22 mouse cellular contexts compared by ENCODE assay signal in genomic region chr5:144226220-144226619, GRCm38 (mm10). TPM values are rescaled to one million over a fixed set of nuclear protein-coding genes. Genes with fewer than 3 reads are reported as not detected.
"Had no signal": no experiment of that assay in that cellular context is flagged by ENCODE, and none has a peak within 500 bp of the region (broad histone marks: within the 10 kb centered on the region; RNA-seq: fewer than 3 reads in every experiment).

No protein-coding gene starts in this region.

- ATAC-seq: liver, embryonic 12.5 days; lung, postnatal 0 days had no signal

- H3K27me3 ChIP-seq: limb, embryonic 12.5 days; limb, embryonic 15.5 days; liver, embryonic 12.5 days; liver, embryonic 15.5 days; neural tube, embryonic 12.5 days; neural tube, embryonic 15.5 days; stomach, embryonic 15.5 days had no signal

- DNase-seq: kidney, adult 9 months; kidney, postnatal 14 days; kidney, postnatal 4 days; left cerebral cortex, postnatal 4 days; lung, embryonic 14.5 days; lung, postnatal 36 days; midbrain, embryonic 14.5 days; retina, postnatal 1 day; right cerebral cortex, postnatal 25 days; spleen, adult 18-20 months; thymus, adult 18-20 months; thymus, postnatal 36 days had no signal

- H3K4me3 ChIP-seq: limb, embryonic 12.5 days; limb, embryonic 15.5 days; liver, embryonic 12.5 days; liver, embryonic 15.5 days; neural tube, embryonic 12.5 days; neural tube, embryonic 15.5 days; stomach, embryonic 15.5 days had no signal

- H3K9ac ChIP-seq: limb, embryonic 12.5 days; limb, embryonic 15.5 days; liver, embryonic 12.5 days; liver, embryonic 15.5 days; lung, embryonic 14.5 days; neural tube, embryonic 12.5 days; neural tube, embryonic 15.5 days; stomach, embryonic 15.5 days had no signal

- H3K36me3 ChIP-seq: limb, embryonic 12.5 days; limb, embryonic 15.5 days; liver, embryonic 12.5 days; liver, embryonic 15.5 days; neural tube, embryonic 12.5 days; neural tube, embryonic 15.5 days; stomach, embryonic 15.5 days had no signal

- H3K27ac ChIP-seq: limb, embryonic 12.5 days; limb, embryonic 15.5 days; liver, embryonic 12.5 days; liver, embryonic 15.5 days; neural tube, embryonic 12.5 days; neural tube, embryonic 15.5 days; stomach, embryonic 15.5 days had no signal

- H3K9me3 ChIP-seq: limb, embryonic 12.5 days; limb, embryonic 15.5 days; liver, embryonic 12.5 days; liver, embryonic 15.5 days; neural tube, embryonic 12.5 days; neural tube, embryonic 15.5 days; stomach, embryonic 15.5 days had no signal

RNA-seq across cellular contexts. Expression of gene Bhlha15, which starts 36.1 kb away (rescaled TPM):
- total RNA-seq: midbrain, postnatal 0 days had no signal
- polyA plus RNA-seq: midbrain, embryonic 11.5 days; midbrain, embryonic 14.5 days had no signal
